Mouse (Mus musculus) intestine, embryonic 14.5 days (tissue): ENCODE measurements at regions not wholly inside any gene's neighbourhood (a gene's known extent, or its start where the extent isn't known, plus 50 kb on each side); places are given as distances from the start of the nearest gene placed in this dataset.
A peak's percentile ranks its signal among the peaks of the same experiment; 100 is the strongest.

Source experiments
- ATAC-seq: fragments of 200-750 bp; cut with Nextera tagmentation; replicated peaks from 2 replicates; pipeline ENCODE4 v1.8.0; 2017; ENCODE audit warnings: low read depth, moderate number of reproducible peaks, moderate TSS enrichment, moderate library complexity; ENCODE audit not compliant: low FRiP score, low TSS enrichment
- DNase-seq: peaks from one replicate; pipeline ENCODE4 v3.0.0-alpha.2; 2018; ENCODE audit warnings: low spot score
- H3K27ac ChIP-seq: fragments of 300-500 bp; sonication (generic); 2 replicates; pipeline ENCODE4 v1.5.1; 2014; ENCODE audit warnings: low read depth, mild to moderate bottlenecking, control low read depth
- H3K27me3 ChIP-seq: fragments of 300-500 bp; sonication (generic); replicated peaks from 2 replicates; pipeline ENCODE4 v1.6.1; 2014; ENCODE audit warnings: low read length, control low read depth; ENCODE audit not compliant: control insufficient read depth, insufficient read depth
- H3K36me3 ChIP-seq: fragments of 300-500 bp; sonication (generic); 2 replicates; pipeline ENCODE4 v1.6.1; 2014; ENCODE audit warnings: low read length, control low read depth; ENCODE audit not compliant: control insufficient read depth, insufficient read depth
- H3K4me1 ChIP-seq: fragments of 300-500 bp; sonication (generic); replicated peaks from 2 replicates; pipeline ENCODE4 v1.6.1; 2014; ENCODE audit warnings: low read length, control low read depth, mixed read lengths; ENCODE audit not compliant: control insufficient read depth, insufficient read depth
- H3K4me2 ChIP-seq: fragments of 300-500 bp; sonication (generic); 2 replicates; pipeline ENCODE4 v1.6.1; 2014; ENCODE audit warnings: low read length
- H3K4me3 ChIP-seq: fragments of 300-500 bp; sonication (generic); 2 replicates; pipeline ENCODE4 v1.5.1; 2014; ENCODE audit warnings: low read depth, low read length, control low read depth, mixed read lengths
- H3K9ac ChIP-seq: fragments of 300-500 bp; sonication (generic); 2 replicates; pipeline ENCODE4 v1.6.1; 2014; ENCODE audit warnings: mild to moderate bottlenecking, low read length
- H3K9me3 ChIP-seq: fragments of 300-500 bp; sonication (generic); 2 replicates; pipeline ENCODE4 v1.6.1; 2016; ENCODE audit warnings: low read length, control low read depth; ENCODE audit not compliant: control insufficient read depth
- WGBS: fragments of 180-500 bp; shearing (Covaris S2); extraction: QIAGEN DNeasy Blood & Tissue Kit; methylation state at CpG from one replicate; pipeline ENCODE4 v1.1.7; 2014; 5-methylcytosine and 5-hydroxymethylcytosine counted together

GRCm38 (mm10) chrX:166661808-166662207, 76.3 kb upstream of the Egfl6 start:
- no peak overlapping the region for H3K4me2 ChIP-seq
- WGBS = 35% methylated on average over 6 of the region's 6 CpGs
- no peaks in the 10 kb centered on the region for H3K4me1 ChIP-seq
- no peak for DNase-seq
- no peaks in the 10 kb centered on the region for H3K36me3 ChIP-seq
- peak; percentile 74 for ATAC-seq
- H3K27ac ChIP-seq = peak overlapping the region; percentile 87
- peaks cover 15% of the 10 kb centered on the region; the same call in 1 of the 2 replicates for H3K27me3 ChIP-seq
- H3K9me3 ChIP-seq = no peaks in the 10 kb centered on the region
- H3K9ac ChIP-seq = no peak overlapping the region
- no peak overlapping the region for H3K4me3 ChIP-seq

DNA sequence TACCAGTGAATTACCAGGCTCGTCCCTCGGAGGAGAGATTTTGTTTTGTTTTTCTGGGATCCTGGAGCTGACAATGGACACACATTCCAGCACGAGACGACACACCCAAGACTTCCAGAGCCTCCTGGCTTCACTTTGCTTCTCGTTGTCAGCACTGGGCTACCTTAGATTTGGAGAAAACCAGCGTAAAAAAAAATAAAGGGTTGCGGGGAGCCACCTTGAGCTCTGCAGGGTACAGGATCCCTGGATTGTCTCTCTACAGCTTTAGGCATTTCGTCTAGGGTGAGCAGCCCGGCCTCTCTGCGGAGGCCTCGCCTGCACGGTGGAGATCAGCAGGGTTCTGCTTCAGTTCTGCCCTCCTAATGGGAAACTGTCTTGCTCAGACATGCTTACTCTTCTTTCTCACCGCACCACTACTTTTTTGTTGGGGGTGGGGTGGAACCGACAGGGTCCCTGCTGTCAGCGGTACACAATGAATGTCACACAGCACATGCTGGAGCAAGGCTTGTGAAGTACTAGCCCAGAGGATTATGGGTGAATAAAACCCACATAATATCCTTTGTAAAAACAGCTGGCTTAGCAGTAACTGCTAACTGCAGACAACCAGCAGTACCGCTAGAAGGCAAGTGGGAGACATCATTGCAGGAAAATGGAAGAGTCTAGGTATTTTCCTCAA, 75.7 kb upstream of the Egfl6 start:
- Histone ChIP-seq H3K4me3 (no peak overlapping the region), H3K27me3 (peaks cover 15% of the 10 kb centered on the region; the same call in 1 of the 2 replicates), H3K9ac (0 out of 2 replicates have a peak overlapping the region, but pooled peaks have one; percentile 22), H3K36me3 (no peaks in the 10 kb centered on the region), H3K4me2 (peak overlapping the region; percentile 36), H3K9me3 (no peaks in the 10 kb centered on the region), H3K27ac (peak overlapping the region; percentile 87), H3K4me1 (no peaks in the 10 kb centered on the region)
- WGBS = 20% methylated on average over 16 of the region's 16 CpGs
- DNase-seq (peak; percentile 86), ATAC-seq (peak; percentile 78)

- peaks cover 10% of the 10 kb centered on the region; the same call in 1 of the 2 replicates for H3K27me3 ChIP-seq
- no peak overlapping the region for H3K27ac ChIP-seq
- no peaks in the 10 kb centered on the region for H3K36me3 ChIP-seq
- no peak for DNase-seq
- no peaks in the 10 kb centered on the region for H3K4me1 ChIP-seq
- H3K9me3 ChIP-seq = no peaks in the 10 kb centered on the region
- WGBS = 24% methylated on average over 6 of the region's 6 CpGs
- no peak overlapping the region for H3K4me3 ChIP-seq
- H3K9ac ChIP-seq = no peak overlapping the region
- H3K4me2 ChIP-seq = peak overlapping the region; percentile 36; the same call in 1 of the 2 replicates
- no peak for ATAC-seq
Measured at GRCm38 (mm10) chrX:166660715-166661042, 75.2 kb upstream of the Egfl6 start.

GRCm38 (mm10) chrX:166652400-166652799, 66.9 kb upstream of the Egfl6 start:
- no peak overlapping the region for H3K9ac ChIP-seq
- no peak overlapping the region for H3K4me3 ChIP-seq
- H3K27ac ChIP-seq = no peak overlapping the region
- DNase-seq (peak; percentile 55), ATAC-seq (no peak)
- no peaks in the 10 kb centered on the region for H3K4me1 ChIP-seq
- 0 out of 2 replicates have a peak, but pooled peaks cover 2% of the 10 kb centered on the region for H3K27me3 ChIP-seq
- WGBS = 60% methylated on average over 3 of the region's 3 CpGs
- no peak overlapping the region for H3K4me2 ChIP-seq
- no peaks in the 10 kb centered on the region for H3K36me3 ChIP-seq
- no peaks in the 10 kb centered on the region for H3K9me3 ChIP-seq

DNA sequence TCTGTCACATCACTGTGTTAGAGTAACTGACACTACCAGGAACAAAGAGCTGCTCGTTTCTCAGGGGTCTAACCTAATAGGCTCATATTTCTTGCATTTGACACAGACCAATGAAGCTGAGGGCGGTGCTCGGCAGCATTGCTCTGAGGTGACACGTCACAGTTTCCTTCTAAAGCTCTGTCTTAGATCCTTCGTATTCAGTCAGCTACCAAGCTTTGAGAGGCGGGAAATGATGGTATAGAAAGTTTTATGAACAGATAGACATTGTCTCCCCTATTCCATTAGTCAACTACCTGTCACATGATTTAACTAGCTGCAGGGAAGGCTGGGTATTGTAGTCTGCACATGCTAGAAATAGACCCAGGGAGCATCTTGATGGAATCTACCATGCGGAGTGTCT, 60.2 kb upstream of the Egfl6 start:
- Histone ChIP-seq H3K27ac (no peak overlapping the region), H3K9ac (no peak overlapping the region), H3K4me2 (peak overlapping the region; percentile 18; the same call in 1 of the 2 replicates), H3K27me3 (no peaks in the 10 kb centered on the region), H3K4me3 (peak overlapping the region; percentile 10; the same call in 1 of the 2 replicates), H3K4me1 (no peaks in the 10 kb centered on the region), H3K36me3 (no peaks in the 10 kb centered on the region), H3K9me3 (no peaks in the 10 kb centered on the region)
- 39% methylated on average over 7 of the region's 7 CpGs for WGBS
- ATAC-seq (no peak), DNase-seq (no peak)

DNA sequence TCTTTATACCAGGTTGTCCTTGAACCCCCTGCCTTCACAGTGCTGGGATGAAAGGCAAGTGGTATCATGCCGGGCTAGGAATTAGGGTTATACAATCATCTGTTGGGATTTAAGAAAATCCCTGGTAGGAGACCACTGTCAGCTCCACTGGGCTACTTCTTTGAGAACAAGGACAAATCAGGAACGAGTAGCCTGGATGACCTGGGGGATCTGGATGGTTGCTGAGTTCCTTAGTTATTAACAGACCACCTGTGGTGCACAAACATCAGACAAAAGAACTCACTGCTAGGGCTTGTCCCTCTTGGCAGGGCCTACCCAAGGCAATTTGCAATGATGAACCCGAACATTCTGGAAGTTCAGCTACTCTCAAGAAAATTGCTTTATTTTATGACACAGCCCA, 55.7 kb upstream of the Egfl6 start:
- Histone ChIP-seq H3K27me3 (no peaks in the 10 kb centered on the region), H3K9me3 (no peaks in the 10 kb centered on the region), H3K9ac (no peak overlapping the region), H3K27ac (no peak overlapping the region), H3K36me3 (no peaks in the 10 kb centered on the region), H3K4me3 (no peak overlapping the region), H3K4me1 (no peaks in the 10 kb centered on the region), H3K4me2 (no peak overlapping the region)
- DNase-seq (no peak), ATAC-seq (no peak)
- WGBS = 52% methylated on average over 3 of the region's 3 CpGs

- Histone ChIP-seq H3K4me1 (no peaks in the 10 kb centered on the region), H3K4me3 (no peak overlapping the region), H3K27me3 (no peaks in the 10 kb centered on the region), H3K27ac (no peak overlapping the region), H3K36me3 (no peaks in the 10 kb centered on the region), H3K4me2 (no peak overlapping the region), H3K9ac (no peak overlapping the region), H3K9me3 (no peaks in the 10 kb centered on the region)
- ATAC-seq = no peak
- no peak for DNase-seq
- 88% methylated on average over 1 of the region's 1 CpGs for WGBS
Measured at GRCm38 (mm10) chrX:166640258-166640657, 54.7 kb upstream of the Egfl6 start.
